Mouse (Mus musculus): Measurements from ENCODE around the gene Nxpe5. TPM values are rescaled to one million over a fixed set of nuclear protein-coding genes. Genes with fewer than 3 reads are reported as not detected.

Gene Nxpe5
- polyA plus RNA-seq, 1 experiment from 2014 or later: not detected

DNA sequence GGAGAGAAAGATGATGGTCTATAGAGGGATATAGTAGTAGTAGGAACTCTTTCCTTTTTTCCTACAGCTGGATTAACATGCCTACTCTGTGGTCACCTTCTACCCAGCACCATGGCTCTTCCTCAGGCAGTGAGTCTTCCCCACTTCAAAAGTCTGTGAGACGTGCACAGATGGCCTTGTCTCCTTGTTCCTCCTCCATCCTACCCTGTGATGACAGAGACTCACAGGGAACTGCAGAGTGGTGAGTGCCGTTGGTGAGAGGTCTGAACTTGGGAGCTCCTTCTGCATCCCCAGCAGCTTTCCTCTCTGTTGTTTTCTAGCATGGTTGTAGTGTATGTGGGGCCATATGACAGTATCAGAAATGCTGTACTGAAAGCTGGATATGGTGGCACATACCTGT, 56.1 kb downstream of the Nxpe5 start:
- Histone ChIP-seq H3K4me1 (replicated peaks) (peaks cover 24% of the 10 kb centered on the region), H3K9me3 (no peaks in the 10 kb centered on the region; the same call in 1 of the 2 replicates), H3K4me2 (no peak overlapping the region), H3K9ac (no peak overlapping the region), H3K4me3 (no peak overlapping the region), H3K36me3 (peaks cover 15% of the 10 kb centered on the region), H3K27ac (no peak overlapping the region), H3K27me3 (0 out of 2 replicates have a peak, but pooled peaks cover 12% of the 10 kb centered on the region)
- 87% methylated on average over 2 of the region's 2 CpGs for WGBS
- no peak for ATAC-seq (ENCODE audit: low FRiP score)

DNA sequence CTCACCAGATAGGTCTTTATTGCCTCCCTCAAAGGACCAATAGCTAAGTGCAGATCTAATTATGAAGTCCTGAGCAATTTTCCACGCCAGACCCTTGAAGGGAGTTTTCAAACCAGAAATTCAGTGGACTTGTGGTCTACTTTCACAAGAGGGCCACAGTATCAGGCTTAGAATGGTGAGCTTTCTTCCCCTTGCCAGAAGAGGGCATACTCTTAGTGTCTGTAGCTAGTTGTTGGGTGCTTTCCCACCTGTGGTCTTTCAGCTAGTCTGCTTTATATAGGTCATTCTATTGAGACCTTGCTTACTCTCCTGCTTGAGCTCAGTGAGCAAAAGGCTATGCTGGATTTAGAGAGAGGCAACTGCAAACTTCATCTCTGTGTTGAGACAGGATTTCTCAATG, 57.8 kb downstream of the Nxpe5 start:
- no peak overlapping the region for H3K9ac ChIP-seq
- no peak overlapping the region for H3K4me3 ChIP-seq
- H3K36me3 ChIP-seq: no peaks in the 10 kb centered on the region
- WGBS: 45% methylated on average over 1 of the region's 1 CpGs
- H3K4me2 ChIP-seq: no peak overlapping the region
- no peaks in the 10 kb centered on the region; the same call in 1 of the 2 replicates for H3K9me3 ChIP-seq
- H3K27me3 ChIP-seq: 0 out of 2 replicates have a peak, but pooled peaks cover 12% of the 10 kb centered on the region
- H3K4me1 ChIP-seq (replicated peaks): peaks cover 6% of the 10 kb centered on the region
- no peak for ATAC-seq (ENCODE audit: low FRiP score)
- H3K27ac ChIP-seq: no peak overlapping the region

DNA sequence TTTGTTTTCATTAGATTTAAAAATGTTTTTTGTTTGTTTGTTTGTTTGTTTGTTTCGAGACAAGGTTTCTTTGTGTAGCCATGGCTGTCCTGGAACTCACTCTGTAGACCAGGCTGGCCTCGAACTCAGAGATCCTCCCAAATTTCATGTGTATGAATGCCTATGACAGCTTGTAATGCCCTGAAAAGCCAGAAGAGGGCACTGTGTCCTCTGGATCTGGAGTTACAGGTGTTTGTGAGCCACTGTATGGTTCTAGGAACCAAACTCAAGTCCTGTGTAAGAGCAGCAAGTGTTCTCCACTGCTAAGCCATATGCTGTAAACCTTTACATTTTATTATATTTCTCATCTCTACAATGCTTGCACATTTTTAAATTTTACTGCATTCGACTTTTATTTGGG, 62.2 kb downstream of the Nxpe5 start:
- ATAC-seq (ENCODE audit: low FRiP score): no peak
- Histone ChIP-seq H3K9me3 (no peaks in the 10 kb centered on the region), H3K9ac (no peak overlapping the region), H3K27ac (no peak overlapping the region), H3K36me3 (no peaks in the 10 kb centered on the region), H3K4me3 (no peak overlapping the region), H3K4me1 (replicated peaks) (no peaks in the 10 kb centered on the region), H3K4me2 (no peak overlapping the region), H3K27me3 (no peaks in the 10 kb centered on the region)
- 77% methylated on average over 3 of the region's 3 CpGs for WGBS

DNA sequence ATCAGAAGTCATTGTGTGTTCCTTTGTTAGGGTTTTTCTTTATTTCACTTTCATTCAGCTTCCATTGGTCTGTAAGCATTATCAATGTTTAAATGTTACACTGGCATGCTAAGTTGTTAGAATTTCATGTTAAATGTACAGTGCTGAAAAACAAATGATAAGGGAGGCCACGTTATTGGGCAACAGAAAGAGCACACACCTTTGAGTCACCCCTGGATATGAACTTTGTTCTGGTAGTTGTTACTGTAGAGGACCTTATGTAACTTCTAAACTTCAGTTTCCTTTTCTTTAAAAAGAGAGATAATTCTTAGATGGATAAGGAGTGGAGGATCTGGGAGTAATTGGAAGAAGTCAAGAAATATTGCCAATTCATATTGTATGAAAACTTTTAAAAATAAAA, 65.9 kb downstream of the Nxpe5 start:
- Histone ChIP-seq H3K27me3 (no peaks in the 10 kb centered on the region), H3K27ac (no peak overlapping the region), H3K4me2 (no peak overlapping the region), H3K36me3 (no peaks in the 10 kb centered on the region), H3K9ac (no peak overlapping the region), H3K9me3 (no peaks in the 10 kb centered on the region), H3K4me1 (replicated peaks) (no peaks in the 10 kb centered on the region), H3K4me3 (no peak overlapping the region)
- 84% methylated on average over 1 of the region's 1 CpGs for WGBS
- no peak for ATAC-seq (ENCODE audit: low FRiP score)

DNA sequence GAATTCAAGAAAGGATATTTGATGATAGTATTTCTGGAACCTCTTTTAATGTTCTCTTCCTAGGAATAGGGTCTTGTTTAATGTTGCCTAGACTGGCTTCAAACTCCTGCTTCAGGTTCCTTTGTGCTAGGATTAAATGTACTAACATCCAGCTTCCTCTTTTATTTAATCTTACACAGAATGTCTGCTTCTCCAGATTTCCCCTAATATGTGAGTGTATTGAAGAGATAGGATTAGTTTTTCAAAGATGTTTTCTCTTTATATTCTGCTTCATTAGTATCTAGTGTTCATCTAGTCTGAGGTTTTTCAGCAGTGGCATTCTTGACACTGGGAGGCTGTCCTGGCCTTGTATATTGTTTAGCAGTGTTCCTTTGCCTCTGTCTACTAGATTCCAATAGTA, 68.5 kb downstream of the Nxpe5 start:
- no peak overlapping the region for H3K4me3 ChIP-seq
- no peaks in the 10 kb centered on the region for H3K27me3 ChIP-seq
- no peaks in the 10 kb centered on the region for H3K4me1 ChIP-seq (replicated peaks)
- no peak overlapping the region for H3K27ac ChIP-seq
- no peaks in the 10 kb centered on the region for H3K9me3 ChIP-seq
- H3K4me2 ChIP-seq: no peak overlapping the region
- no peak for ATAC-seq (ENCODE audit: low FRiP score)
- H3K9ac ChIP-seq: no peak overlapping the region
- peaks cover 5% of the 10 kb centered on the region; the same call in 1 of the 2 replicates for H3K36me3 ChIP-seq

DNA sequence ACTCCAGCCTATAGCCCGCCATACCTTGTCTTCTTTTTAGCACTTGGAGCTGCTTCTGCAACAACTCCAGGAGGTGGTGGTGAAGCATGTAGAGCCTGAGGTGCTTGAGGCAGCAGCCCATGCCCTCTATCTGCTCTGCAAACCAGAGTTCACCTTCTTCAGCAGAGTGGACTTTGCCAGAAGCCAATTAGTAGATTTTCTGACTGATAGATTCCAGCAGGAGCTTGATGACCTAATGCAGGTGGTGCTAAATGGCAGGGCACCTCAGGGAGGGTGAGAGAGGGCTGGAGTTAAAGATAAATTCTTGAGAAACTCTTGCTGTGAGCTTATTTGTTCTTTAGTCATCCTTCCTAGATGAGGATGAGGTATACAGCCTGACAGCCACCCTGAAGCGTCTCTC, 73.9 kb downstream of the Nxpe5 start:
- ATAC-seq (ENCODE audit: low FRiP score): no peak
- no peaks in the 10 kb centered on the region for H3K4me1 ChIP-seq (replicated peaks)
- no peaks in the 10 kb centered on the region for H3K27me3 ChIP-seq
- H3K4me3 ChIP-seq: no peak overlapping the region
- 88% methylated on average over 2 of the region's 2 CpGs for WGBS
- H3K9me3 ChIP-seq: no peaks in the 10 kb centered on the region
- H3K4me2 ChIP-seq: no peak overlapping the region
- no peak overlapping the region for H3K9ac ChIP-seq
- peaks cover 10% of the 10 kb centered on the region; the same call in 1 of the 2 replicates for H3K36me3 ChIP-seq
- H3K27ac ChIP-seq: no peak overlapping the region

Other genes starting within 250 kb of the Nxpe5 start
- not detected in 2 replicates for gene Azgp1, start 244.4 kb upstream of the Nxpe5 start, polyA plus RNA-seq (2015; fragmentation: Nextera tagmentation; extraction: Ambion mirVana)
- not detected in 2 replicates for gene Smok3a, start 204.6 kb upstream of the Nxpe5 start, polyA plus RNA-seq (2015; fragmentation: Nextera tagmentation; extraction: Ambion mirVana)
- not detected in 2 replicates for gene Smok3b, start 204.5 kb upstream of the Nxpe5 start, polyA plus RNA-seq (2015; fragmentation: Nextera tagmentation; extraction: Ambion mirVana)
- not detected in 2 replicates for gene Smok3c, start 172.7 kb upstream of the Nxpe5 start, polyA plus RNA-seq (2015; fragmentation: Nextera tagmentation; extraction: Ambion mirVana)
- 27.1 and 27.2 TPM in 2 replicates for gene Zkscan1, start 140.8 kb upstream of the Nxpe5 start, polyA plus RNA-seq (2015; fragmentation: Nextera tagmentation; extraction: Ambion mirVana)
- 102 and 113 TPM in 2 replicates for gene Zscan21, start 109.0 kb upstream of the Nxpe5 start, polyA plus RNA-seq (2015; fragmentation: Nextera tagmentation; extraction: Ambion mirVana)
- gene Zfp113, start 70.2 kb upstream of the Nxpe5 start, polyA plus RNA-seq (2015; fragmentation: Nextera tagmentation; extraction: Ambion mirVana): 38.9 and 40.5 TPM in 2 replicates
- 308 and 322 TPM in 2 replicates for gene Cops6, start 64.8 kb upstream of the Nxpe5 start, polyA plus RNA-seq (2015; fragmentation: Nextera tagmentation; extraction: Ambion mirVana)
- gene Ap4m1, start 53.9 kb upstream of the Nxpe5 start, polyA plus RNA-seq (2015; fragmentation: Nextera tagmentation; extraction: Ambion mirVana): 24.3 and 26.5 TPM in 2 replicates
- gene Mcm7, start 53.5 kb upstream of the Nxpe5 start, polyA plus RNA-seq (2015; fragmentation: Nextera tagmentation; extraction: Ambion mirVana): 109 and 111 TPM in 2 replicates
- gene Taf6, start 38.4 kb upstream of the Nxpe5 start, polyA plus RNA-seq (2015; fragmentation: Nextera tagmentation; extraction: Ambion mirVana): 85.4 and 90.9 TPM in 2 replicates
- 33.0 and 37.4 TPM in 2 replicates for gene Cnpy4, start 38.4 kb upstream of the Nxpe5 start, polyA plus RNA-seq (2015; fragmentation: Nextera tagmentation; extraction: Ambion mirVana)
- gene Mblac1, start 31.6 kb upstream of the Nxpe5 start, polyA plus RNA-seq (2015; fragmentation: Nextera tagmentation; extraction: Ambion mirVana): 13.5 and 14.6 TPM in 2 replicates
- gene Lamtor4, start 29.6 kb downstream of the Nxpe5 start, polyA plus RNA-seq (2015; fragmentation: Nextera tagmentation; extraction: Ambion mirVana): 91.7 and 95.8 TPM in 2 replicates
- gene BC037034, start 38.1 kb downstream of the Nxpe5 start, polyA plus RNA-seq (2015; fragmentation: Nextera tagmentation; extraction: Ambion mirVana): 14.2 and 15.5 TPM in 2 replicates
- 3.3 and 4.2 TPM in 2 replicates for gene Gal3st4, start 46.9 kb downstream of the Nxpe5 start, polyA plus RNA-seq (2015; fragmentation: Nextera tagmentation; extraction: Ambion mirVana)
- 0.09 and 0.10 TPM in 2 replicates for gene Gm43720, start 54.1 kb downstream of the Nxpe5 start, polyA plus RNA-seq (2015; fragmentation: Nextera tagmentation; extraction: Ambion mirVana)
- gene Gpc2, start 54.1 kb downstream of the Nxpe5 start, polyA plus RNA-seq (2015; fragmentation: Nextera tagmentation; extraction: Ambion mirVana): 212 and 224 TPM in 2 replicates
- 5.8 and 6.0 TPM in 2 replicates for gene Stag3, start 54.3 kb downstream of the Nxpe5 start, polyA plus RNA-seq (2015; fragmentation: Nextera tagmentation; extraction: Ambion mirVana)
- gene Pvrig, start 116.1 kb downstream of the Nxpe5 start, polyA plus RNA-seq (2015; fragmentation: Nextera tagmentation; extraction: Ambion mirVana): not detected in 2 replicates
- 70.2 and 75.4 TPM in 2 replicates for gene Zfp157, start 215.6 kb downstream of the Nxpe5 start, polyA plus RNA-seq (2015; fragmentation: Nextera tagmentation; extraction: Ambion mirVana)